Mouse (Mus musculus): Measurements from ENCODE around the gene Lgr6.

DNA sequence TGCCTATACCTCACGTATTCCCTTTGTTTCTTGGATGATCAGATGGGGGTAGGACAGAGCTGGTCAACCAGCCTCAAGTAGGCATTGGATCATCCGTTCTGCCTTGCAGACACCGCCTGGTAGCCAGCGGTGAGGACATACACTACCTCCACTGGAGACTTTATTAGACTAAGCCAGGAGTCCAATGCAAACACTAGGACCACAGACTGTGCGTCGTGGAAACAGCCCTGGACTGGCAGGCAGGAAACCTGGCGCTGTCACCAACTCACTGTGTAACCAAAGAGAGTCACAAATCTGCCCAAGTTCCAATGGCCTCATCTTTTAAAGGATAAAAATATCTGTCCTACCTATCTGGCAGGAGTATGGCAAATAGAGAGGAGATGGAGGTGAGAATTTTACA lies 108.6 kb downstream of the Lgr6 start:
- TF ChIP-seq CTCF (IDR thresholded peaks at IDR 0.05; ENCODE audit: low read depth) (no peak), EP300 (IDR thresholded peaks at IDR 0.05; ENCODE audit: low read depth) (no peak)

All from heart, postnatal 0 days (tissue).